Mouse (Mus musculus): ENCODE measurements at regions not wholly inside any gene's neighbourhood (a gene's known extent, or its start where the extent isn't known, plus 50 kb on each side); places are given as distances from the start of the nearest gene placed in this dataset.

GRCm38 (mm10) chr13:97493836-97494235 lies 252.9 kb downstream of the Enc1 start:
- TF ChIP-seq POLR2A (IDR thresholded peaks at IDR 0.05; ENCODE audit: low read depth, low read length) (no peak), CTCF (conservative IDR thresholded peaks at IDR 0.05; ENCODE audit: insufficient read depth, insufficient read length, low read depth, low read length) (no peak)
